Mouse (Mus musculus): ENCODE measurements around the gene Cdc14a. TPM values are rescaled to one million over a fixed set of nuclear protein-coding genes. Genes with fewer than 3 reads are reported as not detected.

Gene Cdc14a
- polyA plus RNA-seq, 1 experiment from 2014 or later: 3.4 TPM

DNA sequence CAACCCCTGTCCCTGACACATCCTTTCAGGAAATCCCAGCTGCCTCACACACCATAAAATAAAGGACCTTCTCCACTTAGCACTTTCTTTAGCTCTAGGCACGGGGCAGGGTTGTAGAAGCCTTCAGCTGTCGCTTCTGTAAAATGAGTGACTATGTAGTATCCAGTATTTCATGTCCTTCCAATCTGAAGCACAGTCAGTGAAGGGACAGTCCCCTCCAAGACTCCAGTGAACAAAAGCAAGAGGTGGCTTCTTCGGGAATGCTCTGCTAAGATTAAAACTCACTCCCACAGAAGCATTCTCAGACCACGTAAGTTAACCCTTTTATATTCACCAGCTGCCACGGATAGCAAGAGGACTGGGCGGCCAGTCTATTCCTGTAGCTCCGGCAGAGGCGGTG lies 14.3 kb downstream of the Cdc14a start:
- Histone ChIP-seq H3K4me3 (no peak overlapping the region), H3K4me1 (replicated peaks) (0 out of 2 replicates have a peak, but pooled peaks cover 7% of the 10 kb centered on the region), H3K36me3 (no peaks in the 10 kb centered on the region), H3K27ac (replicated peaks) (no peak overlapping the region), H3K9ac (no peak overlapping the region), H3K9me3 (no peaks in the 10 kb centered on the region), H3K27me3 (no peaks in the 10 kb centered on the region), H3K4me2 (no peak overlapping the region)
- WGBS: 80% methylated on average over 8 of the region's 8 CpGs
- no peak for ATAC-seq (ENCODE audit: low FRiP score, low read depth)

DNA sequence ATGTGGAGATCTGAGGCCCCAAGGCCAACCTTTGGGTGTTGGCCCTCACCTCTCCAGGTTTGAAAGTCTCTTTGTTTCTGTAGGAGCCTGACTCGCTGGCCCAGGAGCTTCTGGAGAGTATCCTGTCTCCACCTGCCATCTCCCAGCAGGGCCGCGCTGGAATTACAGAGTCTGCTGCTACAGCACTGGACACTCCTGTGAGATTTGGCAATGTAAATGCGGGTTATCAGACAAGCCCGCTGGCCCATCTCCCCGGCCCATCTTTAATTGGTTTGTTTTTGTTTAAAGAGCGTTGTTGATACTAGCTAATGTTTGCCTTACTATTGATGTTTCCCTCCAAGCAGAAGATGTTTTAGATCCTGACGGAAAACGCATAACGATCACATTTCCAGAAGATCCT lies 15.0 kb downstream of the Cdc14a start:
- Histone ChIP-seq H3K4me2 (no peak overlapping the region), H3K27ac (replicated peaks) (no peak overlapping the region), H3K27me3 (no peaks in the 10 kb centered on the region), H3K4me3 (no peak overlapping the region), H3K9ac (no peak overlapping the region), H3K36me3 (no peaks in the 10 kb centered on the region), H3K4me1 (replicated peaks) (0 out of 2 replicates have a peak, but pooled peaks cover 7% of the 10 kb centered on the region), H3K9me3 (no peaks in the 10 kb centered on the region)
- WGBS: 89% methylated on average over 10 of the region's 10 CpGs
- no peak for ATAC-seq (ENCODE audit: low FRiP score, low read depth)

DNA sequence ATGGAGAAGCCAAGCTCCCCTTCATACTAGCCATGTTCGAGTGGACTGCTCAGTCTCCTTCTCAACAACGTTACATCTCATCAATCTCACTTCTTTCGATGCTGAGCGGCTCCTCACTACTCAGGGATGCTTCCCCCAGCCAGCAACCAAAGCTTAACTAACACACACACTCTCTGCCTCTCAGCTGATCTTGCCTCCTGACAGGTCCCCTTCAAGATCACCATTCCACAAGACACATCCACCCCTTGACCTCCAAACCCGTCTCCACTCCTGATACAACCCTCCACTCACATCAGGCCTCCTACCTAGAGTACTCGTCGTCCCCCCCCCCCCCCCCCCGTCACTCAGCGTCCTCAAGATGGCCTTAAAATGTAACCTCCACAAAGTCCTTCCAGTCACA lies 18.3 kb downstream of the Cdc14a start:
- H3K27ac ChIP-seq (replicated peaks): no peak overlapping the region
- no peaks in the 10 kb centered on the region for H3K9me3 ChIP-seq
- WGBS: 77% methylated on average over 9 of the region's 9 CpGs
- H3K4me3 ChIP-seq: no peak overlapping the region
- H3K36me3 ChIP-seq: no peaks in the 10 kb centered on the region
- H3K4me1 ChIP-seq (replicated peaks): 0 out of 2 replicates have a peak, but pooled peaks cover 5% of the 10 kb centered on the region
- no peak for ATAC-seq (ENCODE audit: low FRiP score, low read depth)
- no peaks in the 10 kb centered on the region for H3K27me3 ChIP-seq
- H3K4me2 ChIP-seq: no peak overlapping the region
- H3K9ac ChIP-seq: no peak overlapping the region

DNA sequence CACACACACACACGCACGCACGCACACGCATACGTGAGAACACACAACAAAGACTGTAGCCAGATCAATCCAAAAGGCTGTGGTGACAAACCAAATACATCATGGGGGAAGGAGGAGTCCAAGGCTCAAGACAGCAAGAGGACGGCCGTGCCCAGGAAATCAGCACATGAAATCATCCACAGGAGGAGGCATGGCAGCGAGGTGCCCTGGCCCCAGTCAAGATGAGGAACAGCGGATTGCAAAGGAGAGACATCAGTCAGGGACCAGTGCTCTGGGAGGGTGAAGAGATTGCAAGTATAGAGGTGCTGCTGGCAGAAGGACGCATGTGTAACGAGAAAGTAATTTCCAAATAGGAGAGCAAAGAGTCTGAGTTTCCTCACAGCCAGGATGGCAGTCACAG lies 22.4 kb downstream of the Cdc14a start:
- Histone ChIP-seq H3K9ac (no peak overlapping the region), H3K4me3 (no peak overlapping the region), H3K9me3 (no peaks in the 10 kb centered on the region), H3K27me3 (no peaks in the 10 kb centered on the region), H3K27ac (replicated peaks) (no peak overlapping the region), H3K4me1 (replicated peaks) (peaks cover 7% of the 10 kb centered on the region; the same call in 1 of the 2 replicates), H3K36me3 (no peaks in the 10 kb centered on the region), H3K4me2 (no peak overlapping the region)
- no peak for ATAC-seq (ENCODE audit: low FRiP score, low read depth)
- WGBS: 80% methylated on average over 11 of the region's 11 CpGs

DNA sequence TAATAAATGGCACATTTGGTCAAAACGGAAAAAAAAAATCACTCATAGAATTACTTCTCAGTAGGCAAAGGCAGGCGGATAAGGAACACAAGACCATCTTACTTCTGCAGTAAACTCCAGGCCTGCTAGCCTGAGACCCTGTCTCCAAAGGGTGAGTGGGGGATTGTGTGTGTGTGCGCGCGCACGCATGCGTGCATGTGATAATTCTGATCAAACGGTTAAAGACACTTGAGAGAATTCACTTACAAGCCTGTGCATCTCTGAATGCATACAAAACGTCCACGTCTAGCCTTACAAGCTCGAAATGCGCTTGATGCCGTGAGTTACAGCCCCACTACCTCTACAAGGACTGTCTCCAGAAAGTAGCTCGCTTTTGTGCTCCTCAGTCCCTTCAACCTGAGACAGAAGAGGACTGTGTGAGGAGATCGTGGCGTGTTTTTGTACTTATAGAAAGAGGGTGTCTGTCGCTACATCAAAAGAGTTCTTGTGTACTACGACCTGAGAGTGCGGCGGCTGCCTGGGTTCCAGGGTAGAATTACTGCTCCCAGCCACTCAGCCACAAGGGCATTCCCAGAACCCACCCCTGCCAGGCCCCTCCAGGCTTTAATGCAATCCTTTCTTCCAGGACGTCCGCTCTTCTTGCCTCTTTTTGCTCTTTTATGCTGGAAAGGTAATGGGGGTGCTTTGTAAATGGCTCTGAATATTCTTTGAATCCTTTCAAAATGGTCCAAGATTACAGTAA lies 24.3 kb downstream of the Cdc14a start:
- Histone ChIP-seq H3K4me3 (no peak overlapping the region), H3K4me2 (0 out of 2 replicates have a peak overlapping the region, but pooled peaks have one; percentile 20), H3K9ac (no peak overlapping the region), H3K9me3 (no peaks in the 10 kb centered on the region), H3K4me1 (replicated peaks) (peaks cover 7% of the 10 kb centered on the region; the same call in 1 of the 2 replicates), H3K27ac (replicated peaks) (no peak overlapping the region), H3K36me3 (no peaks in the 10 kb centered on the region), H3K27me3 (no peaks in the 10 kb centered on the region)
- no peak for ATAC-seq (ENCODE audit: low FRiP score, low read depth)
- 69% methylated on average over 22 of the region's 22 CpGs for WGBS

DNA sequence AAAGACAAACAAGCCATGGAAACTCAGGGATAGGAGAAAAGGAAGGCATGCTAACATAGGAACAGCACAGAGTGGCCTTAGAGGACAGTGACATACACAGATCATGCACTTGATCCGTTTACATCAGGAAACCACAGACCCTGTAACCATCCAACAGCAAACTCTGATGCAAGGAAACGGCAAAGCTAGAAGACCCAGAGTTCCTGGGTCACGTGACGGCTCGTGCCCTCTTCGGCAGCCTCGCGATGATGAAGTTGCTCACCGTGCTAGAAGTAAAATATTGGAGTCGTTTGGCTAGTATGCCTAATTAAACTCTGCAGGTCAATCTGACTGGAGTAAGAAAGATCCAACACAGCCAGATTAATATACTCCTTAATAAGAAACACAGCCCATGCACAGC lies 25.3 kb downstream of the Cdc14a start:
- Histone ChIP-seq H3K27ac (replicated peaks) (no peak overlapping the region), H3K36me3 (no peaks in the 10 kb centered on the region), H3K9me3 (no peaks in the 10 kb centered on the region), H3K27me3 (no peaks in the 10 kb centered on the region), H3K9ac (no peak overlapping the region), H3K4me3 (no peak overlapping the region), H3K4me1 (replicated peaks) (peaks cover 7% of the 10 kb centered on the region; the same call in 1 of the 2 replicates), H3K4me2 (peak overlapping the region; percentile 7)
- WGBS: 71% methylated on average over 10 of the region's 10 CpGs
- no peak for ATAC-seq (ENCODE audit: low FRiP score, low read depth)

DNA sequence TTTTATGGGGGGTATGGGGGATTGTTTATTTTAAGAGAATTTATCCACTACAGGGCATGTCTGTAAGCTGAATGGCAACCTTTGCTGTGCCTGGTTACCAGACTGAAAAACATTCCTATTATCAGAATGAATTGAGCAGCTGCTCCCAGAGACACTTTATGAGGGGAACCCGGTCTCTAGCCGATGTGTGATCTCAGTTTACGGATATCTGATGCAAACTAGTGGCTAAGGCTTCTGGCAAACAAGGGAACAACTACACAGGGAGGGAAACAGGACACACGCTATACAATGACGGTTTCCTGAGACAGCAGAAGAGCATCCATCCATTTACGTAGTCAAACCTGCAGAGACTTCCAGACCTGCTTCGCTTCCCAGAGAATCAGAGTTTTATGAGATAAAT lies 25.9 kb downstream of the Cdc14a start:
- H3K4me3 ChIP-seq: no peak overlapping the region
- peaks cover 7% of the 10 kb centered on the region; the same call in 1 of the 2 replicates for H3K4me1 ChIP-seq (replicated peaks)
- 35% methylated on average over 7 of the region's 7 CpGs for WGBS
- no peak for ATAC-seq (ENCODE audit: low FRiP score, low read depth)
- H3K9ac ChIP-seq: no peak overlapping the region
- no peak overlapping the region for H3K4me2 ChIP-seq
- no peaks in the 10 kb centered on the region for H3K36me3 ChIP-seq
- no peaks in the 10 kb centered on the region for H3K9me3 ChIP-seq
- H3K27me3 ChIP-seq: no peaks in the 10 kb centered on the region
- no peak overlapping the region for H3K27ac ChIP-seq (replicated peaks)

DNA sequence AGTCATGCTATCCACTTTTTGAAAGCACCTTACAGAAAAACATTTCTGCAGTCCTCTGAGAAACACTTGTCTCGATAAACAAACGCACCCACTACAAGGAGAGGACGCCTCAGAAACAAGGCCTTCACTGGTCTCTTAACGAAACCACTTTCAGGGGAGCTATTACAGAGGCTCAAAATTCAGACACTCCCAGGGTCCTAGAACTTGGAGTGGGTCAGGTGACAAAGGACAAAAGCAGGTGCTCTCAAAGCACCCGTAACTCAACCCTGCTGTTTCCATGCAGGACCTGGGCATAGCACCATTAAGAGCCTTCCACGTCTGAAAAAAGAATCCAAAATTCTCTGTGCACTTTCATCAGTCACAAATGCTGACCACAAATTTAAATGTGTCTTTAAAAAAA lies 26.5 kb downstream of the Cdc14a start:
- Histone ChIP-seq H3K4me3 (no peak overlapping the region), H3K4me2 (no peak overlapping the region), H3K9me3 (no peaks in the 10 kb centered on the region), H3K27ac (replicated peaks) (no peak overlapping the region), H3K36me3 (no peaks in the 10 kb centered on the region), H3K27me3 (no peaks in the 10 kb centered on the region), H3K4me1 (replicated peaks) (peaks cover 7% of the 10 kb centered on the region; the same call in 1 of the 2 replicates), H3K9ac (no peak overlapping the region)
- no peak for ATAC-seq (ENCODE audit: low FRiP score, low read depth)
- 89% methylated on average over 6 of the region's 6 CpGs for WGBS

DNA sequence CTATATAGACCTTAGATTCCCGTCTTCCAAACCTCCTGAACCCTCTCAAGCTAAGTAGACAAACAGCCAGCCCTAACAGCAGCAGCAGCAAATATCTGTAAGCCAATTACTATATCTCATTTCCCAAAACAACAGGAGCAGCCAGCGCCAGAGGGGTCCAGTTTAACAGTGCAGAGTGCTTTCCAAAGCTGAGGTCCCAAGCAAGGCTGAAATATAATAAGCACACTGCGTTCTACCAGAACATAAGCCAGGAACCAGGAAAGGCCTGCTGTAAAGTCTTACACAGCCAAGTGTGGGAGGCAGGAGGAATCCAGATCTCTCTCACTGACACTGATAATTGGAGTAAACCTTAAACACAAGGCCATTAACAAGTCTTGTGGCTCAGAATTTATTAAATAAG lies 27.3 kb downstream of the Cdc14a start:
- no peaks in the 10 kb centered on the region for H3K36me3 ChIP-seq
- H3K4me2 ChIP-seq: no peak overlapping the region
- no peaks in the 10 kb centered on the region for H3K9me3 ChIP-seq
- 88% methylated on average over 3 of the region's 3 CpGs for WGBS
- H3K27ac ChIP-seq (replicated peaks): no peak overlapping the region
- H3K27me3 ChIP-seq: no peaks in the 10 kb centered on the region
- H3K9ac ChIP-seq: no peak overlapping the region
- peaks cover 7% of the 10 kb centered on the region; the same call in 1 of the 2 replicates for H3K4me1 ChIP-seq (replicated peaks)
- H3K4me3 ChIP-seq: no peak overlapping the region
- no peak for ATAC-seq (ENCODE audit: low FRiP score, low read depth)

DNA sequence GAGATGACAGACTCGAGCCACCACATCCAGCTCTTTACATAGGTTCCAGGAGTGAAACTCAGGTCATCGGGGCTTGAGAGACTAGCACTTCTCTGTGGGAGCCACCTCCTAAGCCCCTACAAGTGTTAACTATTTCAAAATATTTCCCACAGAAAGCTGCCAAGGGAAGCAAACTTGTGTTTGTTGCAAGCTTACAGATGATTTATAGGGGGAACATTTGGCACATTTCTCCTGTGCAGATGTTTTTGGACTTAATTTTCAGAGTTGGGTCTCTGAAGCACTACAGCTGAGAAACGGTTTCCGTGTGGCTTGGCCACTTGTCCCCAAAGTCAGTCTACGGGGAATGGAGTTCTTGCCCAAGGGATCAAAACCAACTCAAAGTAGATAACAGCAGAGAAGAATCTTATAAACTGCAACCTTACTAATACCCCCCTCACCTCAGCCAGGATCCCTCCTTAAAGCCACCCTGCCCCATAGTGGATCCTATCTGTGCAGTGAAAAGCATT lies 28.9 kb downstream of the Cdc14a start:
- H3K27me3 ChIP-seq: no peaks in the 10 kb centered on the region
- ATAC-seq (ENCODE audit: low FRiP score, low read depth): no peak
- no peak overlapping the region for H3K4me2 ChIP-seq
- H3K36me3 ChIP-seq: no peaks in the 10 kb centered on the region
- H3K27ac ChIP-seq (replicated peaks): no peak overlapping the region
- 82% methylated on average over 5 of the region's 5 CpGs for WGBS
- H3K4me3 ChIP-seq: no peak overlapping the region
- no peaks in the 10 kb centered on the region for H3K9me3 ChIP-seq
- H3K9ac ChIP-seq: no peak overlapping the region
- peaks cover 7% of the 10 kb centered on the region; the same call in 1 of the 2 replicates for H3K4me1 ChIP-seq (replicated peaks)

DNA sequence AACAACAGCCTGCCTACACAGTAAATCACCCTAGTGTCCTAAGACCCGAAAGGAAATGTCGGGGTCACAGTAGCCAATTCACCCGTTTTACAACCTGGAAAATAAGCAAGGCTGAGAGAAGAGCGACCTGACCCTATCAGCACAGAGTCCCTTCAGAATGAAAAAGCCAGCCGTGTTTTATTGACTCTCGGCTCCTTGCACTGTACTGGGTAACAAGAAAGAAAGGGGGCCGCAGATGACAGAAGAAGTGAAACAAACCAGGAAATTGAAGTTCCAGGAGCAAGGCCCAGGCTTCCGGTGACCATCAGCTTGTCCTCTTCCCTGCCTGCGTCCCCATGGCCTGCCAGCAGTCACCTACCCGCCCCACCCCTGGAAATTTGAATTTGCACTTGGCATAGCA lies 32.4 kb downstream of the Cdc14a start:
- Histone ChIP-seq H3K9ac (no peak overlapping the region), H3K4me2 (no peak overlapping the region), H3K4me3 (no peak overlapping the region), H3K27ac (replicated peaks) (no peak overlapping the region), H3K27me3 (no peaks in the 10 kb centered on the region), H3K9me3 (no peaks in the 10 kb centered on the region), H3K4me1 (replicated peaks) (no peaks in the 10 kb centered on the region), H3K36me3 (no peaks in the 10 kb centered on the region)
- ATAC-seq (ENCODE audit: low FRiP score, low read depth): no peak
- WGBS: 75% methylated on average over 10 of the region's 10 CpGs

DNA sequence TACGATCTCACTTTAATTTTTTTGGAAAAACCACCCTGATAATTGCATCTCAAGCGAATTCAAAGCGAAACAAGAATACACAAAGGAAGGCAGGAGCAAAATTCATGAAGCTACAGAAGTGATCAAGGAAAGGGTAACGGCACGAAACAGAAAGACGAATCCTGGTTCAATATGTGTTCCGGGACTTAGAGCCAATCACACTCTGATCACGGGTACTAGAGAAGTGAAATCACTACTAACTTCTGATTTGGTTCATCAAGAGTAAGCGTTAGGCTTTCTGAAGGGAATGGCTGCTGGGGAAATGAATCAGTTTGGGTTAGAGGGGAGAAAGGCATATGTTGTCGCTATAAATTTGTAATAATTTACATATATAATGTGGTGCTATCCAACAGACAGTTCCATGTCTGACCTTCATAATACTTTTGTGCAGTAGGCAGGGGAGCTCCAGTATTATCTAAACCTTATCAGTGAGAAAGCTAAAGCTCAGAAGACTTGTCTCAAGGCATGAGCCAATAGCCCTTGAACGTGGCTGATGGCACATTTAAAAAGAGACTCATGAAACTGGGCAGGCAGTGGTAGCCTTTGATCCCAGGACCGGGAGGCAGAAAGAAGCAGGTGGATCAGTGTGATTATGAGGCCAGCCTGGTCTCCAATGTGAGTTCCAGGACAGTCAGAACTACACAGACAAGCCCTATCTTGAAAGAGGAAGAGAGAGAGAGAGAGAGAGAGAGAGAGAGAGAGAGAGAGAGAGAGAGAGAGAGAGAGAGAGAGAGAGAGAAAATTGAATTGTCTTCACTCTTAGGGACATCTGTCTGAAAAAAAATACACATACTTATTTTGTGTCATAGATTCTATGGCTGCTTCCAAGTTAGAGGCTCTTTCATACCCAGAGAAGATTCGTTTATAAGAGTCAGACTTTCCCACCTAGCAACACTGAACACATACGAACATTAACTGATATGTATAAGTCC lies 34.0 kb downstream of the Cdc14a start:
- Histone ChIP-seq H3K4me2 (no peak overlapping the region), H3K9ac (no peak overlapping the region), H3K4me3 (no peak overlapping the region), H3K4me1 (replicated peaks) (no peaks in the 10 kb centered on the region), H3K9me3 (no peaks in the 10 kb centered on the region), H3K27me3 (no peaks in the 10 kb centered on the region), H3K36me3 (no peaks in the 10 kb centered on the region), H3K27ac (replicated peaks) (no peak overlapping the region)
- whole genome bisulfite sequencing: 92% methylated on average over 14 of the region's 14 CpGs
- ATAC-seq (ENCODE audit: low FRiP score, low read depth): no peak

All from hindbrain, embryonic 15.5 days (tissue).